Comparison of ENCODE assay signal across 19 mouse cellular contexts in the genomic region with DNA sequence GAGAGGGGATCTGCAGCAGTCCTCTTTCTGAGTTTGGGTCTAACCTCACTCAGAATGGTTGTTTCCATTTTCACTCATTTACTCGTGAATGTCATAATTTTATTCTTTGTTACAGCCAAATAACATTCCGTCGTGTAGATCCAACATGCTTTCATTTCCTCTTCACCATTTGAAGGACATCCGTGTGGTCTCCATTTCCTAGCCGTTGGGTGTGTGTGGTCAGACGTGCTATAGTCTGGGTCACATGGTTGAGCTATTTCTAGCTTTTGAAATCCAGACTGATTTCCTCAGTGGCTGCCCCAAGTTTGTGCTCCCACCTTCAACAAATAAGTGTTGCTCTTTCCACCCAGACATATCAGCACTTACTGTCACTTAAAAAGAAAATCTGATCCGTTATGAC.
DNase-seq lines count a peak whose midpoint lies in the region; ATAC-seq lines count a peak whose summit lies in the region.
"Had no signal": no experiment of that assay in that cellular context is flagged by ENCODE, and none has a peak within 500 bp of the region (broad histone marks: within the 10 kb centered on the region; RNA-seq: fewer than 3 reads in every experiment).

No protein-coding gene starts in this region.

- DNase-seq in 416B (ENCODE audit: low read depth) = peak; percentile 36
- DNase-seq in left cerebral cortex, adult 18-20 months (ENCODE audit: low spot score in 2 of 2) = no peak
- DNase-seq in adrenal gland, postnatal 36 days = no peak
- no peak for DNase-seq in T-cell, adult 2 months (ENCODE audit: low spot score)
- DNase-seq: adrenal gland, adult 2 months; adrenal gland, postnatal 10 days; adrenal gland, postnatal 25 days; B cell, adult 2 months; cerebellum, adult 11-12 months; cerebellum, adult 8-10 months; cerebellum, adult 9-11 months; cerebellum, postnatal 25 days; embryo, embryonic 11 days had no signal

- ATAC-seq in common myeloid progenitor, adult 5-6 weeks (replicated peaks; ENCODE audit: low read depth, poor library complexity, severe bottlenecking) = peak; percentile 99
- ATAC-seq in megakaryocyte, adult 5-6 weeks (ENCODE audit: poor library complexity, severe bottlenecking) = peak; percentile 80
- ATAC-seq: CD4-positive, CD25-positive, alpha-beta regulatory T cell, adult 4 months; forebrain, embryonic 14.5 days; forebrain, embryonic 16.5 days; Patski had no signal
